ENCODE assay signal across 8 mouse cellular contexts in the genomic region with DNA sequence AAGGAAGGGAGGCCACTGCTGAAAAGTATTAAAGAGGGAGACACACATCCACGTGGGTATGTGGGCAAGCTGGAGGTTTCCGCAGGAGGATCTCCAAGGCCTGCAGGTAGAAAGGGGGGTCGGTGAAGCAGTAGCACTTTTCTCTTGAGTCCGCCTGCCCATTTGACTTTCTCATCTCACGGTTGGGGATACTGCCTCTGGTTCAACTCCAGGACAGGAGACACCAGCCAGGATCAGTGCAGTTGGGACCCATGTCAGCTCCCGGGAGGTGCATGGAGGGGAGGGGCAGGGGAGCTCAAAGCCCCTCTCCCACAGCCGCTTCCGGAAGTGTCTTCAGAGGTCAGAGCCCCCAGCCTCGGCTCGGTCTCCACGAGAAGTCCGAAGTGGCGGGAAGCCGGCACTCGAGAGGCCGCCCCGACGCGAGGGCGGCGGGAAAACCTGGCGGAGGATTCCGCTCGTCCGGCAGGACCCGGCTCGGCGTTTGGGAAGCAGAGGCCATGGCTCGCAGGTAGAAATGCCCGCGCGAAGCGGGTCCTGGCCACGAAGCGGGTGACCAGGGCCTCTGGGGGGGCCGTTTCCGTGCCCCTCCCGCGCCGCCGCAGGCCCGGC. TPM values are rescaled to one million over a fixed set of nuclear protein-coding genes. Genes with fewer than 3 reads are reported as not detected.
A peak's percentile ranks its signal among the peaks of the same experiment; 100 is the strongest.
DNase-seq lines count a peak whose midpoint lies in the region; ATAC-seq and TF ChIP-seq lines count a peak whose summit lies in the region.

No protein-coding gene starts in this region.

- H3K4me3 ChIP-seq in cerebellum, adult 2 months (replicated peaks; ENCODE audit: insufficient read depth, low read depth, low read length): peak overlapping the region; percentile 89
- peak overlapping the region; percentile 73 to 83 for H3K4me3 ChIP-seq in heart, embryonic 14.5 days (ENCODE audit: control insufficient read depth in 1 of 2, insufficient read depth in 1 of 2, low read depth in 1 of 2, low read length in 2 of 2)
- peak overlapping the region; percentile 98 for H3K4me3 ChIP-seq in midbrain, embryonic 11.5 days (ENCODE audit: low read depth, low read length)

- no peaks in the 10 kb centered on the region for H3K27me3 ChIP-seq in cerebellum, adult 2 months (ENCODE audit: control insufficient read depth, insufficient read depth, low read length)
- no peaks in the 10 kb centered on the region for H3K27me3 ChIP-seq in heart, embryonic 14.5 days (ENCODE audit: control insufficient read depth, insufficient read depth, low read length)
- H3K27me3 ChIP-seq in midbrain, embryonic 11.5 days (ENCODE audit: control insufficient read depth, insufficient read depth, low read length): no peaks in the 10 kb centered on the region

- H3K9ac ChIP-seq in heart, embryonic 14.5 days (ENCODE audit: low read length): peak overlapping the region; percentile 99
- peak overlapping the region; percentile 99 for H3K9ac ChIP-seq in midbrain, embryonic 11.5 days (ENCODE audit: low read length)

- no peaks in the 10 kb centered on the region for H3K9me3 ChIP-seq in heart, embryonic 14.5 days (ENCODE audit: control insufficient read depth, low read length)
- H3K9me3 ChIP-seq in midbrain, embryonic 11.5 days (ENCODE audit: control insufficient read depth, low read length): no peaks in the 10 kb centered on the region

- peak overlapping the region; percentile 77 for H3K27ac ChIP-seq in cerebellum, adult 2 months (ENCODE audit: insufficient read depth, low read length)
- peak overlapping the region; percentile 81 to 97 for H3K27ac ChIP-seq in heart, embryonic 14.5 days (replicated peaks in 1 of 2; ENCODE audit: control insufficient read depth in 1 of 2, insufficient read depth in 1 of 2, low read depth in 2 of 2, low read length in 2 of 2)
- peak overlapping the region; percentile 97 for H3K27ac ChIP-seq in midbrain, embryonic 11.5 days (ENCODE audit: low read depth, low read length)

- no peak for TF ChIP-seq CTCF in cerebellum, adult 2 months (IDR thresholded peaks at IDR 0.05; ENCODE audit: borderline replicate concordance, insufficient read depth, low read depth, low read length)

- TF ChIP-seq POLR2A in cerebellum, adult 2 months (IDR thresholded peaks at IDR 0.05; ENCODE audit: borderline replicate concordance, insufficient read depth, low read length): no peak

- under 1% methylated on average over 42 of the region's 42 CpGs for WGBS in cerebellum, adult 2 months
- WGBS in heart, embryonic 14.5 days: 1% methylated on average over 34 of the region's 42 CpGs
- 1% methylated on average over 42 of the region's 42 CpGs for WGBS in midbrain, embryonic 11.5 days

- peaks cover 7% of the 10 kb centered on the region; the same call in 1 of the 2 replicates for H3K4me1 ChIP-seq in cerebellum, adult 2 months (ENCODE audit: control insufficient read depth, insufficient read depth, low read length)
- H3K4me1 ChIP-seq in heart, embryonic 14.5 days (ENCODE audit: control insufficient read depth in 2 of 2, insufficient read depth in 2 of 2, low read length in 2 of 2): peaks cover 0 to 24% of the 10 kb centered on the region in 2 experiments; a peak in 2 of 4 replicates
- peaks cover 9% of the 10 kb centered on the region for H3K4me1 ChIP-seq in midbrain, embryonic 11.5 days (ENCODE audit: control insufficient read depth, insufficient read depth, low read length)

- no peak for DNase-seq in cerebellum, adult 2 months
- no peak for DNase-seq in cerebellum, adult 9-11 months
- peak; percentile 48 to 64 for DNase-seq in B cell, adult 2 months
- DNase-seq in embryo, embryonic 10 days (ENCODE audit: low spot score): peak; percentile 83
- peak; percentile 15 to 39 for DNase-seq in left cerebral cortex, adult 8-10 months (ENCODE audit: low spot score in 2 of 2)
- no peak for DNase-seq in midbrain, embryonic 11.5 days (ENCODE audit: low spot score, missing footprints)
- DNase-seq in spleen, postnatal 14 days (ENCODE audit: low spot score in 2 of 2): peak; percentile 45 to 56

- H3K36me3 ChIP-seq in heart, embryonic 14.5 days (ENCODE audit: control insufficient read depth, insufficient read depth, low read length): no peaks in the 10 kb centered on the region
- H3K36me3 ChIP-seq in midbrain, embryonic 11.5 days (ENCODE audit: control insufficient read depth, insufficient read depth, low read length): no peaks in the 10 kb centered on the region

- peak overlapping the region; percentile 77 for H3K4me2 ChIP-seq in heart, embryonic 14.5 days (ENCODE audit: low read length)
- H3K4me2 ChIP-seq in midbrain, embryonic 11.5 days: peak overlapping the region; percentile 78

- peak; percentile 54 for ATAC-seq in heart, embryonic 14.5 days (ENCODE audit: insufficient number of reproducible peaks, insufficient read depth, low FRiP score, low read depth)
- ATAC-seq in midbrain, embryonic 11.5 days (ENCODE audit: low FRiP score): peak; percentile 78

RNA-seq across cellular contexts. Expression of a gene that starts 0.4 kb away (rescaled TPM):
- 111 and 112 TPM in 2 replicates for polyA plus RNA-seq in cerebellum, adult 2 months (2012; rRNA removed)
- 95.9 and 104 TPM in 2 replicates for polyA plus RNA-seq in heart, embryonic 14.5 days (2014; fragmentation: Nextera tagmentation; extraction: Ambion mirVana)
- 100 to 1,000 TPM; 105 to 118 (median 113) TPM for total RNA-seq in left cerebral cortex, adult 8-10 months (2022)
- 203 and 205 TPM in 2 replicates for polyA plus RNA-seq in midbrain, embryonic 11.5 days (2014; fragmentation: Nextera tagmentation; extraction: Ambion mirVana)

Comparison
In these comparisons a context has a peak if more than half of its experiments do, and no peak if none do; other contexts are left out.
1. DNase-seq: peak in B cell, adult 2 months (2 of 2), embryo, embryonic 10 days (single experiment), left cerebral cortex, adult 8-10 months (2 of 2) and spleen, postnatal 14 days (2 of 2); none in cerebellum, adult 2 months (0 of 2), cerebellum, adult 9-11 months (single experiment) and midbrain, embryonic 11.5 days (single experiment).
2. Peak in every context shown above with its lines, with median percentiles within 50 percentile points of each other: H3K27ac ChIP-seq and H3K4me3 ChIP-seq.